Mouse (Mus musculus) spleen, postnatal 4 days (tissue): ENCODE measurements around the gene Larp4b.

Experiments used
- DNase-seq, 2 experiments: peaks; one replicate each; pipeline ENCODE4 v3.0.0; 2022; ENCODE audit warnings: low spot score in 2 of 2

Gene Larp4b

DNA sequence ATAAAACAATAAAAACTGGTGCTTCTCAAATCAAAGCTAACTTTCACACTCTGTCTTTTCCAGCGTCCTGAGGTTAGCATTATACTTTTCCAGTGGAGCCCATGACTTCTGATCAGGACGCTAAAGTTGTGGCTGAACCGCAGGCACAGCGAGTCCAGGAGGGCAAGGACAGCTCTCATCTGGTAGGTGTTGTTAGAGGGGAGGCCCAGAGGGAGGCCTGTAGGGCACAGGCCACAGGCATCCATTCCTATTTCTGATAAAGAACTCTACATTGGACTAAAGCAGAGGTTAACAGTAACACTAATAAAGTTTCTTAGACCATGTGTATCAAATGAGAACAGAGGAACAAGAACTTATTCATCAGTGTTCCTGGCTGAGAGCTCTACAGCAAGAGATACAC lies 28.4 kb downstream of the Larp4b start:
- no peak for DNase-seq

DNA sequence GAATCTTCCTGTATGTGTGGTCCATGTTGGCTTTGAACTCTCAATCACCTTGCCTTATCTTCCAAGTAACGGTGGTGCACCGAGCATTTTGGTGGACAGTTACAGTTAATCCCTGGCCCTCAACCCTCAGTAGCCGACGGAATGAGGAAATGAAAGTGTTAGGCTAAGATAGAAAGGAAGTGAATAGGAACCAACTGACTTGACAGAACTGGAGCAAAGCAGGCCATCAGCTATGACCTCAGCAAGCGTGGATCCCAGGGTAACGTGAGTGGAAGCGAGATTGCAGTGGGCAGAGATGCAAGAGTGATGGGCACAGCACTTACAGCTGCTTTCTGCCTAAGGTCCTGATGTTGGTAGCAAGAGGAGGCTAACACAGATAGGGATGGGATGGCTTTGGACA lies 31.5 kb downstream of the Larp4b start:
- DNase-seq, result no peak

DNA sequence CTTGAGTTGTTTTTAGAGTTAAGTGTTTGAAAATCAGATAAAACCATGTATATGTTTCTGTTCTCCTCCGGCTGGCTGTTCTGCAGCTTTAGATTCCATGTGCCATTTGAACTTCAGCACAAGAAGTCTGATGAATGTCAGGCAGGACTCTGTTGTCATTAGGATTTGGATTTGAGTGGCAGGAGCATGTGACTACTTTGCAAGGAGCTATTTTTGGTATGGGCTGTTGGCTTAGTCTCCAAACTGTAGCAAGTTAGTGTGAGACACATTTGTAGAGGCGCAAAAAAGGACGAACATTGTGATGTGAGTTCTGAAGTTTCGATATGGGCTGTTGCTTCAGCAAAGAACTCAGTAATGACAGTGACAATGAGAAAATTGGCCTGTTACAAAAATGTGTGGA lies 34.0 kb downstream of the Larp4b start:
- no peak for DNase-seq

DNA sequence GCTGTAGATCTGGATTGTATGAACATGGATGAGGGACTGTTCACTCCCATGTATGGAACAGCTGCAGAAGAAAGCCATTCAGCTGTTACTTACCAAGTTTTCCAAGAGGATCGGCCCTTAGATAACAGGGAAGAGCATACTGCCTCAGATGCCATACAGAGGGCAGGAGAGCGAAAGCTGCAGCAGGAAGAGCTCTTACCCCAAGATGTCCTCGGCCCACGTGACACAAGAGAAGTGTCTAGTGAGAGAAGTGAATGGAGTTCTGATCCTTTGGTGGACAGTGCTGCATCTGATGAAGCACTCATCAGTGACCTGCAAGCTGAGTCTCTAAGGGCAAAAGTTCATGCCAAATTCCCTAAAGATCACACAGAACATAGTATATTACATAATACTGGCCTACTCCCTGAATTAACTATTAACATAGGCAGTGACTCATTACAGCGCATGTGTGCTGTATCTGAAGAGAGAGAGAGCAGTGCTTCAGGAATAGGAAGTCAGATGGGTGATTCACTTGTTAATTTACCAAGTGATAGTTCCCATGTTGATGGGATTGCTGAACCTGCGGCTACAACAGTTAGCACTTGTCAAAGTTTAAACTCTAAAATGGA lies 35.1 kb downstream of the Larp4b start:
- no peak for DNase-seq

DNA sequence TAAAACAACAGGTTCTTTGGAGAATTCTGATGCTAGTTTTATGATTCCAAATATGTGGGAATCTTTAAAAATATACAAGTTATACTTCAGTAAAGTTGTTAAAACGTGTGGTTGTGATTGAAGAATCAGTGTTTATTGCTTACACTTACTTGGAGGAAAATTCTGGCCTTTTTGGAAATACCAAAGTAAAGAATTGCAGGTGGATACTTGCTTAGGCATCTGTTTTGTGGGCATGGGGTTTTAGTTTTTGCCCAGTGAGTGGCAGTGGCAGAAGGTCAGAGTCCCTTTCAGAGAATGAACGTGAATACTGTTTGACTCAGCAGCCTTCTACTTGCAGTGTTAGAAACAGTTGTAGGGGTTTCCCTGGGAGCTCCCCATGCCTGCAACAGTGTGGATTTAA lies 40.7 kb downstream of the Larp4b start:
- no peak for DNase-seq

DNA sequence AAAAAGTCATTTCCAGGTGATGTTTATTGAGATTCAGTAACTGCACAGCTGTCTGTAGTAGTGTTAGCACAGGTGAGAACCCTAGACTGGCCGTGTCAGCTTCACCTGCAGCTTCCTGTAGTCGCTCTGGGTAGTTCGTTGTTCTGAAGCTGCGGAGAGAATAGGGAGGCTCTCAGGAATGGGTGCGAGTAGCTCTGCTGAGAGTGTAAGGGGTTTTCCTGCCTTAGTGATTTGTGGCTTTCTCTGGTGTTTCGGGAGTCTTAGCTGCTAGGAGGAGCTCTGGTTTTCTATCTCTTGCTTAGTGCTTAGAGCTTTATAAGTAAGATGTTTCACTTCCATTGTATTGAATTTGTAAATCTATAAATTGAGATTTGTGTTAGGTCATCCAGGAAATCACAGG lies 42.4 kb downstream of the Larp4b start:
- DNase-seq, result no peak

DNA sequence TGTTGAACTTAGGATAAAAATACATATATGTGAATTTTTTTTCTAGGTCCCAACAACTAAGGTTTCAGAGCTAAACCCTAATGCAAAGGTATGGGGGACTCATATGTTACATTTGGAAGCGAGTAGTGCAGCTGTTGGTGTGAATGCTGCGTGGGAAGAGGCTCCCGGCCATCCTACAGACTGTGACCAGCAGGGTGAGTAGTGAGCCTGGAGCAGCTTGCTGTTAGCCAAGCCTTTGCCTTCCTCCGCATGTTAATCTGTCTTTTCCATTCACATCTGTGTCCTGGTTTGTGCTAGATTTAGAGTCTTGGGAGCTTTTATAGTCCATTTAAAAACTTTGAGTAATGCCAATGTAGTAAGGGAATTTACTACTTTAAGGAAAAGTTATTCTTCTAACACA lies 43.1 kb downstream of the Larp4b start:
- no peak for DNase-seq

DNA sequence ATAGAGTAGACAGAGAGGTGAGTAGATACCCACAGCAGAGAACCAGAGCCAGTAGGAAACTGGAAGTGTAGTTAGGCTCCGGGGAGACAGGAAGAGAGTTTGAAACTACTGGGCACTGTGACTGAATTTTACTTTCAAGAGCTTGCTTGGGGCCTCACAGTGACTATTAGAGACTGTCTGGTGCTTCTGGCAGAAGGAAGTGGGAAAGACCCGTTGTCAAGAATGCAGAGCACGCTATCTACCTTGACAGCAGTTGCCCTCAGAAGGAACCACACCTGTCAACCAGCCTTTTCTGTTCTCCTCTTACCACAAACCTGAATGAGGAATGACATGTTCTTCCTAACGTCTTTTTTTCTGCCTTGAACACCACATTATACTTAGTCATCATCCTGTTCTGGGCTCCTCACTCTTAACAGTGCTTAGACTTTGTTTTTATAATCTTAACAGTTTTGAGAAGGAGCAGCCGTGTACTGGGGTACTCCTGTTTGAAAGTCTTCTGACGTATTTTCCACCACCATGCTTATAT lies 45.8 kb downstream of the Larp4b start:
- no peak for DNase-seq

DNA sequence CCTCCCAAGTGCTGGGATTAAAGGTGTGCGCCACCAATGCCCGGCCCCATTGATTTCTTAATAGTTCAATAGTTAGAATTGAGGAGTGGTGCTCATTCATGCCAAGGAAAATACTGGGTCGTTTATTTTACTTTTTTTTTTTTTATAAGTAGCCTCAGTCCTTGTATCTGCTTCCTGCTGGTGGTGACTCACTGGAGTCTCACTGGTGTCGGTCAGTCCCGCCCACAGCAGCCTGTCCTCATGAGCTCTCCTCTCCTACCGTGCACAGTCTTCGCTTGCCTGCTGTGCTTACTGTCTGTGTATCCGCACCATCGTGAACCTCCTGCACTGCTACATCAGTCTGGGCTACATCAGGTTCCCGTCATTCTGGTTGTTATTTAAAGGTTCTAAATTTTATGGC lies 46.5 kb downstream of the Larp4b start:
- no peak for DNase-seq

DNA sequence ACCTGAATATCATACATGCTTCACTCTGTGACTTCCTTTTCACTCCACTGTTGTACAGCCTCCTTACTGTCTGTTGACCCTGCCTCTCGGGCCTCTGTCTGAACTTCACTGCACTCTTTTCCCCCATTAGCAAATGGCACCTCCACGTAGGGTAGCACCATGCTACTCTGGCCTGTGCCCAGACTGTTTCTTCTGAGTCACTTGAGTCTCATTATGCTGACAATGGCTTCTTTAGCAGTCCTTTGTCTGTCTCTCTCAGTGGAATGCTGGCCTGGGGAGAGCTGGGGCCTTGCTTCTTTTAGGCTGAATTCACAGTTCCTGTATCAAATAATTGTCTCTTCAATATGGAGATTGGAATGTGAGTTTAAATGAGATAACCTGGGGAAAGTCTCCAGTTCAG lies 48.7 kb downstream of the Larp4b start:
- no peak for DNase-seq

DNA sequence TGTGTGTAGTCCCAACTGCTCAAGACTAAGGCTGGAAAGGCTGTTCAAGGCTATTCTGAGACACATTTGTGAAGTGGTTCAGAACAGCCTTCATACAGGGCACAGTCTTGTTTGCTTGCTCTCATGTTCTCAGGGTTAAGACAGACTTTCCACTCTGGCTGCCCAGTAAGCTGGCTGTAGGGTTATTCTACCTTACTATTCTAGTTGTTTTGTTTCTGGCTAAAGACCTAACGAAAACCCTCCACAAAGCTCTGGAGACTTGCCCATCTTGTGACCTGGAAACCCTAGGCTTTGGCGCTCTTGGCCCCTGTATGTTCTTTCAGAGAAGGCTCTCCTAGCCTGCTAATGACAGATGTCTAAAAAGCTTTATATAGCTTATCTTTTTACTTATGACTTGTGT lies 55.1 kb downstream of the Larp4b start:
- DNase-seq, result no peak

DNA sequence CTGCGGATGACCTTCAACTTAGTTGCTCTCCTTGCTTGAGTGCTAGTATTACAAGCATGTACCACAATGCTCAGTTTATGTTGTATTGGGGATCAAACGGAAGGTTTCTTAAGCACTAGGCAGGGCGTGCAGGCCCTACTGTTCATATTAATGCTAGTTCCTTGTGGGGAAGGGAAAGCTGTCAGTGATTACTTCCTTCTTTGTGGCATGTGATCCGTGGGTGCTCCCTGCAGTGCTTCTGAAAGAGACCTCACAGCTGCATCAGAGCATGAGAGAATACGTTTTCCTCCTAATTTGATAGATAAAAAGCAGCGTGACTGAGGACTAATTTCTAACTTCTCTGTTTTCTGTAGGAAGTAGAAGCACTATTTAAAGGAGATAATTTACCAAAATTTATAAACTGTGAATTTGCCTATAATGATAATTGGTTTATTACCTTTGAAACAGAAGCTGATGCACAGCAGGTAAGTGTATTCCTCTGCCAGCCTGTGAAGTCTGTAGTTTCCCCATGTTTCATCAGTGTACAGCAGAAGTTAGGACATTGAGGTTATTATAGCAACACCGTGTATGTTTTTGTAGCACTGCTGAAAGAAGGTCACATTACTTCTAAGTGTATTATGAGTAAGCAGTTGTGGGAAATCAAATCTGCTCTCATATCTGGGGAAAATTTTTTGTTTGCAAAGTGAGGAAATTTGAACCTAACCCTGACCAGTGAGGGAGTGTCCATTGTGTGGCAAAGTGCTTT lies 56.0 kb downstream of the Larp4b start:
- no peak for DNase-seq

DNA sequence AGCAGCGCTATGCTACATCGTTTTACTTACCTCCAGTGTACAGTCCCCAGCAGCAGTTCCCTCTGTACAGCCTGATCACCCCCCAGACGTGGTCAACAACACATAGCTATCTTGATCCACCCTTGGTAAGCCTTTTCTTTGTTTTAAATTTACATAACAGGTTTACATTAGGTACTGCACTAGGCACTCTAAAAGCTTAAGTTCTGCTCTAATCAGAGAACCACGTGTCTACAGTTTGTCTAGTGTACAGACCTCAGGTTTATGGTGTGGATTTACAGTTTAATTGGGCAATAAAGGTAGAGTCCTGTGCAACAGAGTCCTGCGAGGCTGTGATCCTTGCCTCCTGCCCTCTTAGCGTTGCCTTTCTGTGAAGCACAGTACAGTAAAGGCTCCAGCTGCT lies 57.4 kb downstream of the Larp4b start:
- no peak for DNase-seq

DNA sequence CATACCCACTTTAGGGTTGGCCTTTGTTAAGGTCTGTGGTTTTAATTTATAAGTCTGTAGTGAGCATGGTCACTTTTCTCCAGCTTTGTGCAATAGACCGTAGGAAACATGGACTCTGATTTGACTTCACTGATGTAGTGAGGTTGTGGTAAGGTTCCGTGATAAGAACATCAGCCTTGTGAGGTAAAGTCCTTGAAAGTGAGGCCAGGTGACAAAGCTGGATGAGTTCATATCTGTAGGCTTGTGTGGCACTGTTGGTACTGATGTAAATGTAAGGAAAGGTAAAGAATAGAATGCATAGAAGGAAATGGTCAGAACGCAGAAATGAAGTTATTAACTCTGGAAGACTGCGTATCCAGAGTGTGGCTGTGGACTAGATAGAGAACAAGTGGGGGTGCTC lies 57.9 kb downstream of the Larp4b start:
- DNase-seq, result no peak

DNA sequence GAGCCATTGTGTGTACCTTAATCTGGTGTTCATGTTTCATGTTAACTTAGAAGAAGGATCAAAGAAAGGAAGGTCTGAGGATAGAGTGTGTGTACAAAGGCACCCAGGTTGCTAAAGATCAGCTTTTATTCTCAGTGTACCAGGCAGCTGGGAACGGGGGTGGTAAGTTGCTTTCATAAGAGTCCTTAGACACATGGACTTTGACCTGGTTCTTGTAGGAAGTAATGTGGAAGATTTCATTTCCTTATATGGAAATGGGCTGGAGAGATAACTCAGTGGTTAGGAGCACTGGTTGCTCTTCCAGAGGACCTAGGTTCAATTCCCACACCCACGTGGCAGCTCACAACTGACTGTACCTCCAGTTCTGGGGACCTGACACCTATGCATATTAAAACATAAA lies 58.6 kb downstream of the Larp4b start:
- no peak for DNase-seq

DNA sequence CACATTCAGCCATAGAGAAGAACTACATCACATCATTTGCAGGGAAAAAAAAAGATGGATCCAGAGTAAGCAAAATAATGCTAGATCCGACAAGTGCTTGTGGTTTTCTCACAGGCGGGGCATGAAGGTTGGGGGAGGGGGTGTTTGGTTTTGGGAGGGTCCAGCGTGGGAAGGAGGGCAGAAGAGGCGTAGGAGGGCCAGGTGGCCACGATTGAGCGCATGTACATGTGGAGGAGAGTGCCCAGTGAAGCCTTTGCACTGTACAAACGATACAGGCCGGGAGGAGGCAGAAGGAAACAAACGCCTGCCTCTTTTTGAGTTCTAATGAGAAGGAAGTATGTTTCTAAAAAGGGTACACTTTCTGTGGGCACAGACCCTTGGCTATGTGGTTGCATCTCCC lies 60.1 kb downstream of the Larp4b start:
- DNase-seq, result no peak

DNA sequence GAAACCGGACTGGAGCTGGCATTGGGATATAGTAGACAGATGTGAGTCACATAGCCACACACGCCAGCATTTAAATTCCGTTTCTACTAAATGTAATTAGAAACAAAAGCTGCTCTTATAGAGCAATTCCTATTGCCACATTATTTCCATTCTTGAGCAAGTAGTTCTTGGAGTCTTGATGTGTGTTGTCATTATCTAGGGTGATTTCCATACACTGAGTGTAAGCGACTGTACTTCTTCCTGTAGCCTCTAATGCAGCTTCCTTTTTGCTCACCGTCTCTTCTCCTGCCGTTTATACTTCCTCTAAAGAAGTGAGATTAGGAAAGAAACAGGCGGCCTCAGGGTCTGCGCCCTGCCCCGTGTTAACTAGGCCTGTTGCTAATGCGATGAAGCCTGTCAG lies 65.6 kb downstream of the Larp4b start:
- no peak for DNase-seq

DNA sequence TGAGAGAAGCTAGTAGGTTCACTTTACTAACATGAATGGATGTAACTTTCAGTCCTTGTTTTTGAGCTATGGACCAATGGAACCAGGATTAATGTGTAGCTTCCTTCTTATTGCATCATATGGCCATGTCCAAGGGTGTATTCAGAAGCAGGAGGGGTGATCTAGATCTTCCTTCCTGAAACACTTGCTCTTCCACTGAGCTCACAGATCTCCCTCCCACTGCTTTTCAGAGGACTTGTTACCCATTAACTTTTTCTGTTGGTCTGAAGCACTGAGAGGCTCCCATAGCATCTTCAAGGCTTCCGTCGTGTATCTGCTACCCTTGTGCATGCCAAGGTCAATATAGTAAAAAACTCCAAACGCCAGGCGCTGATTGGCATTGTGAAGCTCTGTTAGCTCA lies 69.2 kb downstream of the Larp4b start:
- no peak for DNase-seq

DNA sequence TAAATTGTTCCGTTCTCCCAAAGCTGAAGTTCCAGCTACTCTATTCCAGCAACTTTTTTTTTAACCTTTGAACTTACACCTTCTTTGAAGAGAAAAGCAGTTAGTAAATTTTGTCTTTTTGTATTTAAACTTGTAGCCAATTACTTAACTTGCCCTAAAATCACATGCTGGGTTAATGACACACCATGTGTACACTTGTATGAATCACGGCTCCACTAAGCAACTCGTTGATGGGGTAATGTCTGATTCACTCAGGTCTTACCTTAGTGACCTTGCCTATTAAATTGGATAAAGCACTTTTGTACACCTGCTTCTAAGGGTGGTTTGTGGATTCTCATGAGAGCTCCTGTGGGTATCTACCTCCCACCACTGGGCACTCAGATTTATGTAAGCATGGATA lies 74.2 kb downstream of the Larp4b start:
- DNase-seq, result no peak

DNA sequence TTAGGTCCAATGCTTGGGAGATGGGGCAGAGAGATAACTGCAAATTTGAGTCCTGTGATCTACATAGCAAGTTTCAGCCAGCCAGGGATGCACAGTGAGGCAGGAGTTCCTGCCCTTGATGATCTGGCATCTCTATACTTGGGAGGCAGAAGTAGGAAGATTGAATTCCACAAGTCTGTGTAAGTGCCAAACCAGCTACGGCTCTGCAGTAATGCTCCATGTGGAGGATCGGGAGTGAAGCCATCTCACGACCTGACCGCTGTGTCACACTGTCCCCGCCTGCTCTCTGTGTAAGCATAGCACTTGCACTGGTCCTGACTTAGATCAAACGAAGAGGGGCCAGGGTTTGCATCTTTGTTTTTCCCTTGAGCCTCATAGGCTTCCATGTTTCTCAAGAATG lies 75.9 kb downstream of the Larp4b start:
- DNase-seq, result no peak

DNA sequence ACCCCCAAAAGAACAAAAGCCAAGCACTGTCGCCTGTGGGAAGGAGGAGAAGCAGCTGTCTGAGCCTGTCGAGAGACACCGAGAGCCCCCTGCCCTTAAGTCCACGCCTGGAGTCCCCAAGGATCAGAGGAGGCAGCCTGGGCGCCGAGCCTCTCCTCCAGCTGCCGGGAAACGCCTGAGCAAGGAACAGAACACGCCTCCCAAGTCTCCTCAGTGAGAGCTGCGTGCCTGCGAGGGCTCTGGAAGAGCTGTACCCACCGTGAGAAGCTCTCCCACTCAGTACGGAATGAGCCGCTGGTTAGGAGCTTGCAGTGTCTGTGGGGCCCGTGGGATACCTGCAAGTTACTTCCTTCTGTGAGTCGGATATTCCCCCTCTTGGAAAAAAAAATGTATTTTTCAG lies 77.0 kb downstream of the Larp4b start:
- DNase-seq, result no peak

DNA sequence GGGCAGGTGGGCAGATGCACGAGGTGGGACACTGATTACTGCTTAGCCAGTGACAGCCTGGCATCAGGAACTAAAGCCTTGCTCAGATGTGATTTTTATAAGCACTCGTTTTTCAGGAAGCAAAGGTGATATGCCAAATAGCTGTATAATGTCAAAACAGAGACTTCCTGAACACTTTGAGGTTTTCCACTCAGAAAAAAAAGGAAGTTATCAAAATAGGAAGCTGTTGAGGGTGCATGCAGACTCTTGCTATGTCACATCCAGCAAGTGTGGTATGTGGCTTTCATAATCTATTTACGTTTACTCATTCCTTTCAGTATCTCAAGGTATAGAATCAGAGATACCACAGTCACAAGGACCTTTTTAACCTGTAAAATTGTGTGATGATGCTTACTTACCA lies 79.7 kb downstream of the Larp4b start:
- no peak for DNase-seq

DNA sequence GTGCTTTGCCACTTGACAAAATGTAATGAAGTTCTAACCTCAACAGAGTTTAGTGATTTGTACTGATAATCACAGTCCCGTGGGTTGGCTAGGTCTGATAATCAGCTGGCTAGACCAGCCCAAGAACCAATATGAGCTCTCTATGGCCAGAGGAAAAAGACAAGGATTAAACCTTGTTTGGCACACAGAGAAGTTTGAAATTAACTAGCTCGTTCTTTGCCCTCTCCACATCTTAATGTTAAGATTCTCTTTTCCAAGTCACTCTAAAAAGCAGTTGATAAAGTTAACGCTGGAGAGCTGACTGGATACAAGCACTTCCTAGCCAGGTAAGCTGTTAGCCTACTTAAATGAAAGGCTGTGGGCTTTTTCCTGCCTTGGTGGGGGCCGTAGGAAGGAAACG lies 81.5 kb downstream of the Larp4b start:
- no peak for DNase-seq

DNA sequence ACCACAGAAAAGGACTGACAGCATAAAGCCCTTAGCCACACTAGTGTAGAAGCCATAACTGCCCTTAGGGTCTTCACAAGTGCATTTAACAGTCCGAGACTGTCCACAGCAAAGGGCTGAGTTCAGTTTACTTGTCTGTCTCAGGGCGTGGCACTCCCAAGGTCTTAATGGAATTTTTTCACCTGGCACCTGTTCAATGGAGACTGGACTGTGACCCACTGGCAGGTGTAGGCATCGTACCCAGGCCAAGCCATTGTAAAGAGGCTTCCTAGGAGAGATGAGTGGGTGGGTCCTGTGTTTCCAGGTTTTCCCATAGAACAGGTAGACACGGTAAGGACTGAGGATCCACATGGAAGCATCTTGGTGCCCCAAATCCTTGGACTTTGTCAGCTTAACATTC lies 84.6 kb downstream of the Larp4b start:
- no peak for DNase-seq
